Mouse (Mus musculus) midbrain, postnatal 0 days (tissue): ENCODE results near the gene Cryzl2. TPM values are rescaled to one million over a fixed set of nuclear protein-coding genes. Genes with fewer than 3 reads are reported as not detected.

Source experiments
- ATAC-seq: fragments of 200-750 bp; cut with Nextera tagmentation; 2 replicates; pipeline ENCODE4 v1.8.0; 2017; ENCODE audit warnings: moderate number of reproducible peaks, mild to moderate bottlenecking, moderate TSS enrichment, moderate library complexity; ENCODE audit not compliant: low FRiP score
- DNase-seq: peaks from one replicate; pipeline ENCODE4 v3.0.0-alpha.2; 2015; ENCODE audit warnings: low spot score
- H3K27ac ChIP-seq: fragments of 300-500 bp; sonication (generic); 2 replicates; pipeline ENCODE4 v1.5.1; 2014; ENCODE audit warnings: low read depth, mild to moderate bottlenecking, low read length, mixed read lengths
- H3K27me3 ChIP-seq: fragments of 300-500 bp; sonication (generic); 2 replicates; pipeline ENCODE4 v1.6.1; 2014; ENCODE audit warnings: low read length, control low read depth, mixed read lengths; ENCODE audit not compliant: insufficient read depth
- H3K36me3 ChIP-seq: fragments of 300-500 bp; sonication (generic); 2 replicates; pipeline ENCODE4 v1.6.1; 2014; ENCODE audit warnings: low read length, control low read depth, mixed read lengths; ENCODE audit not compliant: insufficient read depth
- H3K4me1 ChIP-seq: fragments of 300-500 bp; sonication (generic); 2 replicates; pipeline ENCODE4 v1.6.1; 2014; ENCODE audit warnings: mild to moderate bottlenecking, control low read depth, antibody characterized with exemption, low read length, mixed read lengths; ENCODE audit not compliant: insufficient read depth
- H3K4me2 ChIP-seq: fragments of 300-500 bp; sonication (generic); 2 replicates; pipeline ENCODE4 v1.6.1; 2014; ENCODE audit warnings: low read depth, mild to moderate bottlenecking, low read length, mixed read lengths; ENCODE audit not compliant: poor library complexity, severe bottlenecking
- H3K4me3 ChIP-seq: fragments of 300-500 bp; sonication (generic); 2 replicates; pipeline ENCODE4 v1.5.1; 2014; ENCODE audit warnings: low read depth, mild to moderate bottlenecking, low read length, moderate library complexity
- H3K9ac ChIP-seq: fragments of 300-500 bp; sonication (generic); replicated peaks from 2 replicates; pipeline ENCODE4 v1.6.1; 2014; ENCODE audit warnings: mild to moderate bottlenecking, low read length, moderate library complexity, mixed read lengths; ENCODE audit not compliant: poor library complexity, severe bottlenecking
- H3K9me3 ChIP-seq: fragments of 300-500 bp; sonication (generic); 2 replicates; pipeline ENCODE4 v1.6.1; 2016; ENCODE audit warnings: low read length, control low read depth
- CTCF ChIP-seq: IDR thresholded peaks from 2 replicates; pipeline ENCODE4 v1.5.1; 2016; ENCODE audit warnings: antibody characterized with exemption, mild to moderate bottlenecking
- WGBS: fragments of 180-500 bp; shearing (Covaris S2); extraction: QIAGEN DNeasy Blood & Tissue Kit; methylation state at CpG from one replicate; pipeline ENCODE4 v1.1.7; 2014; 5-methylcytosine and 5-hydroxymethylcytosine counted together
- polyA plus RNA-seq: library from polyadenylated mRNA; unstranded; fragments of >200 nt; fragmentation: Nextera tagmentation; extraction: Ambion mirVana; gene quantifications from 2 replicates; pipeline ENCODE4 v1.2.1, GENCODE M21; 2015
- total RNA-seq: library from RNA; depleted of rRNA; stranded (reverse); fragments of >200 nt; gene quantifications from 2 replicates; pipeline ENCODE4 v1.2.3, GENCODE M21; 2014

The Cryzl2 gene
- total and polyA plus RNA-seq, 2 experiments from 2014 or later = 9.0 to 9.4 TPM

- H3K9ac ChIP-seq = 0 out of 2 replicates have a peak overlapping the region, but pooled peaks have one; percentile 33
- H3K9me3 ChIP-seq = no peaks in the 10 kb centered on the region
- no peaks in the 10 kb centered on the region for H3K36me3 ChIP-seq
- no peak for TF ChIP-seq CTCF
- ATAC-seq (no peak), DNase-seq (no peak)
- H3K4me1 ChIP-seq = 0 out of 2 replicates have a peak, but pooled peaks cover 6% of the 10 kb centered on the region
- H3K4me2 ChIP-seq = peak overlapping the region; percentile 45
- no peaks in the 10 kb centered on the region for H3K27me3 ChIP-seq
- 10% methylated on average over 10 of the region's 10 CpGs for WGBS
- peak overlapping the region; percentile 27; the same call in 1 of the 2 replicates for H3K4me3 ChIP-seq
- no peak overlapping the region for H3K27ac ChIP-seq
Measured at GRCm38 (mm10) chr1:157449532-157449931, 8.8 kb upstream of the Cryzl2 start.

- ATAC-seq (no peak), DNase-seq (no peak)
- Histone ChIP-seq H3K36me3 (no peaks in the 10 kb centered on the region), H3K9ac (0 out of 2 replicates have a peak overlapping the region, but pooled peaks have one; percentile 33), H3K9me3 (no peaks in the 10 kb centered on the region), H3K27me3 (no peaks in the 10 kb centered on the region), H3K4me3 (peak overlapping the region; percentile 27), H3K4me2 (peak overlapping the region; percentile 45), H3K27ac (no peak overlapping the region), H3K4me1 (0 out of 2 replicates have a peak, but pooled peaks cover 6% of the 10 kb centered on the region)
- TF ChIP-seq CTCF = no peak
- WGBS = 7% methylated on average over 21 of the region's 21 CpGs
Measured at GRCm38 (mm10) chr1:157449981-157450636, 8.3 kb upstream of the Cryzl2 start.

- Histone ChIP-seq H3K9ac (no peak overlapping the region), H3K4me3 (no peak overlapping the region), H3K27me3 (no peaks in the 10 kb centered on the region), H3K36me3 (no peaks in the 10 kb centered on the region), H3K27ac (no peak overlapping the region), H3K4me2 (no peak overlapping the region), H3K4me1 (0 out of 2 replicates have a peak, but pooled peaks cover 6% of the 10 kb centered on the region), H3K9me3 (no peaks in the 10 kb centered on the region)
- TF ChIP-seq CTCF = no peak
- 82% methylated on average over 3 of the region's 3 CpGs for WGBS
- DNase-seq = no peak
- ATAC-seq = no peak
Measured at GRCm38 (mm10) chr1:157452284-157452683, 6.1 kb upstream of the Cryzl2 start.

GRCm38 (mm10) chr1:157452759-157453549 is 5.4 kb upstream of the Cryzl2 start:
- no peak for TF ChIP-seq CTCF
- Histone ChIP-seq H3K36me3 (no peaks in the 10 kb centered on the region), H3K27ac (no peak overlapping the region), H3K4me2 (no peak overlapping the region), H3K4me3 (no peak overlapping the region), H3K9ac (no peak overlapping the region), H3K9me3 (no peaks in the 10 kb centered on the region), H3K27me3 (no peaks in the 10 kb centered on the region), H3K4me1 (0 out of 2 replicates have a peak, but pooled peaks cover 6% of the 10 kb centered on the region)
- ATAC-seq = no peak
- WGBS = 31% methylated on average over 5 of the region's 5 CpGs
- no peak for DNase-seq

GRCm38 (mm10) chr1:157454876-157455275 is 3.5 kb upstream of the Cryzl2 start:
- Histone ChIP-seq H3K4me1 (0 out of 2 replicates have a peak, but pooled peaks cover 4% of the 10 kb centered on the region), H3K36me3 (no peaks in the 10 kb centered on the region), H3K4me2 (no peak overlapping the region), H3K27ac (no peak overlapping the region), H3K9ac (no peak overlapping the region), H3K9me3 (no peaks in the 10 kb centered on the region), H3K4me3 (no peak overlapping the region), H3K27me3 (no peaks in the 10 kb centered on the region)
- no peak for TF ChIP-seq CTCF
- ATAC-seq = no peak
- DNase-seq = no peak
- WGBS = 79% methylated on average over 6 of the region's 6 CpGs

- Histone ChIP-seq H3K9me3 (no peaks in the 10 kb centered on the region), H3K36me3 (no peaks in the 10 kb centered on the region), H3K4me3 (no peak overlapping the region), H3K4me1 (no peaks in the 10 kb centered on the region), H3K4me2 (no peak overlapping the region), H3K27ac (no peak overlapping the region), H3K27me3 (no peaks in the 10 kb centered on the region), H3K9ac (no peak overlapping the region)
- WGBS = 46% methylated on average over 3 of the region's 3 CpGs
- no peak for TF ChIP-seq CTCF
- ATAC-seq = no peak
- DNase-seq = no peak
Measured at GRCm38 (mm10) chr1:157457789-157458188, 588 bp upstream of the Cryzl2 start.
